Mouse (Mus musculus): Measurements from ENCODE around the gene H2-Oa.

H2-Oa gene

DNA sequence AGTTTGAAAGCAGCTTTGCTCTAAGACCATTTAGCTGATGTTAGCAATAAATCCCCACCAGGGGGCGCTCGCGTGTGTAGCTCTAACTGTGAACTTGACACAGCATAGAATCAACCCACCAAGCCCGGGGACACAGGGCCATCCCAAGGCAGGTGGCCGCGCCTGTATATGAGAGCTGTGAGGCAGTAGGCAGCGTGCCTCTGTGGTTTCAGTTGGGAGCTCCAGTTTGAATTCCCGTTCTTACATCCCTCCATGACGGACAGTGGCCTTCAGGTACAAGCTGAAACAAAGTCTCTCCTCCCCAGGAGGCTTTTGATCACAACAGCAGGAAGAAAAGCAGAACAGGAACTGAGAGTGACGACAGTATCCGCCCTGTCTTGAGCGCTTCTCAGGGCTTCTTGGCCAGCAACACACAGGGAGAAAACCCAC is 9.5 kb downstream of the H2-Oa start:
- peak; percentile 84 for DNase-seq

DNA sequence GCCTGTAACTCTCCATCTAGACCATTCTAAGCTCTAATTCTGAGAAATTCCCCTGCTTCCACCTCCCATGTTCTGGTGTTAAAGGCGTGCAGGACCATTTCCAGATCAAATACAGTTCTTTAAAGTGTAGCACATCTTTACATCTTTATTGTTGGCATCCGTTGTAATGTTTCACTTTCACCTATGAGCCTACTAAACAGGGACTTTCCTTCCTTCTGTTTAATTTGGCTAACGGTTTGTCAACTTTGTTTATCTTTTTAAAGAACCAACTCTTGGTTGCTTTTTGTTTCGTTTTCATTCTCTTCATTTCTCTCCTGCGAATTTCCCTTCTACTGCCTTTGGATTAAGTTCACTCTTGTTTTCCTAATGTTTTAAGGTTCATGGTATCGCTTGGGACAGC is 10.7 kb downstream of the H2-Oa start:
- no peak for DNase-seq

DNA sequence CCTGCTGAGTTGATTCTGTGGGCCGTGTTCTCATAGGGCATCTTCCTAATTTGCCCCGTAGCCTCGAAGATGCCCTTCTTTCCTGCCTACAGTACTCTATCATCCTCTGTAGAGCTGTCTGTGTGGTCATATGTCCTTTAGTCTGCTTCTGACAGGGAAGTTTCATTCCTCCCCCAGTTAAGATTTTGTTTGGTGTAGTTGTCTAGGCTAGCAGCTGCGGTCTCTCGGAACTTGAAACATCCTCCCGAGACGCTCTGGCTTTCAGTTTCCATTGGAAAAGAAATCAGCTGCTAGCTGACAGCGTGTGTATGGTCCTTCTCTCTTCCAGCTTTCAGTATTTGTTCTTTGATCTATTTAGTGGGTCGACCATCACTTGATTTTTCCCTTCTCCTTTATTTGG is 12.7 kb downstream of the H2-Oa start:
- DNase-seq = no peak

DNA sequence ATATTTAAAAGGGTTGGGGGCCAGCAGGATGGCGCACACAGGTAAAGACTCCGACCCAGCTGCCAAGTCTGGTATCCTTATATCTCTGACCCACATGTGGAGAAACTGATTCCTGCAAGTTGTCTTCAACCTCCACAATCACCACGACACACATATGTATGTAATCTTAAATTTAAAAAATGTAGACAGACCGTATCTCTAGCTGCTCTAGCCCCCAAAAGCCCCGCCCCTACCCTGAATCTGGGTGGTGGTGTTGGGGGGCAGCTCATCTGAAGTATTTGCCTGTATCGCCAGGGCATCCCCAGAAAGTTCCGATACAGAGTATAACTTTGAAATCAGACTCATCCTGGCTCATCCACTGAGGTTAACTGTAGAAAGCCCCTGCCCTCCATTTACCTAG is 14.4 kb downstream of the H2-Oa start:
- no peak for DNase-seq

DNA sequence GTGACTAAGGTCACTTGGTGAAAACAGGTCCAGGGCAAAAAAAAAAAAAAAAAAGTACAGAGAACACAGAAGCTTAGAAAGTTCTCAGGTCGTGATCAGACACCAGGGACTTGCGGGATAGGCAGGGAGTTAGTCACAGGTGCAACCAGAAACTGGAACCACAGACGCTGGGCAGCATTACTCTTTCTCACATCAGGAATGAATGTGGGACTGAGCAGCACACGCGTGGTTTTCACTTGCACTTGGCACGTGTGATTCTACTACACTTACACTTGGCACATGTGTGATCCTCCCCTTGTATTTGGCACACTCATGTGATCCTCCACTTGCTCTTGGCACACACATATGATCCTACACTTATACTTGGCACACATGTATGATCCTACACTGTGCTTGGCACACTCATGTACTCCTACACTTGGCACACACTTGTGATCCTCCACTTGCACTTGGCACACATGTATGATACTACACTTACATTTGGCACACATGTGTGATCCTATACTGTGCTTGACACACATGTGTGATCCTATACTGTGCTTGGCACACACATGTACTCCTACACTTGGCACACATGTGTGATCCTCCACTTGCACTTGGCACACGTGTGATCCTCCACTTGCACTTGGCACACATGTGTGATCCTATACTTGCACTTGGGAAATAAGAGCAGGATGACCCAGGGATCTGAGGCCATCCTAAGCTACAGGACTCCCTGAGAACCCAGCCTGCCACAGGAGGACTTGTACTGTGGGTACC is 15.1 kb downstream of the H2-Oa start:
- DNase-seq = no peak

DNA sequence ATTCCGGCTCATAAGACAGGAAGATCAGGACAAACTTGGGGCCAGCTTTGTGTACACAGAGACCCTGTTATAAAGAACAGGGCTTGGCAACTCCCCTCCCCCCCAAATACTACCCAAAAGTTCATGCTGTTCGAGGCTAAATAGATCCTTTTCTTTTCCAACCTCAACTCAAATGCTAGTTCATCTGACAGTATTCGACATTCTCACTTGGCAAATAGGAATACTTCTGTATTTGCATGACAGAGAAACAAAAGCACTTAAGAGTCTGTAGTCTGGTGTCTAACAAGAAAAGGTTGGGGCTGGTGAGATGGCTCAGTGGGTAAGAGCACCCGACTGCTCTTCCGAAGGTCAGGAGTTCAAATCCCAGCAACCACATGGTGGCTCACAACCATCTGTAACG is 16.3 kb downstream of the H2-Oa start:
- no peak for DNase-seq

DNA sequence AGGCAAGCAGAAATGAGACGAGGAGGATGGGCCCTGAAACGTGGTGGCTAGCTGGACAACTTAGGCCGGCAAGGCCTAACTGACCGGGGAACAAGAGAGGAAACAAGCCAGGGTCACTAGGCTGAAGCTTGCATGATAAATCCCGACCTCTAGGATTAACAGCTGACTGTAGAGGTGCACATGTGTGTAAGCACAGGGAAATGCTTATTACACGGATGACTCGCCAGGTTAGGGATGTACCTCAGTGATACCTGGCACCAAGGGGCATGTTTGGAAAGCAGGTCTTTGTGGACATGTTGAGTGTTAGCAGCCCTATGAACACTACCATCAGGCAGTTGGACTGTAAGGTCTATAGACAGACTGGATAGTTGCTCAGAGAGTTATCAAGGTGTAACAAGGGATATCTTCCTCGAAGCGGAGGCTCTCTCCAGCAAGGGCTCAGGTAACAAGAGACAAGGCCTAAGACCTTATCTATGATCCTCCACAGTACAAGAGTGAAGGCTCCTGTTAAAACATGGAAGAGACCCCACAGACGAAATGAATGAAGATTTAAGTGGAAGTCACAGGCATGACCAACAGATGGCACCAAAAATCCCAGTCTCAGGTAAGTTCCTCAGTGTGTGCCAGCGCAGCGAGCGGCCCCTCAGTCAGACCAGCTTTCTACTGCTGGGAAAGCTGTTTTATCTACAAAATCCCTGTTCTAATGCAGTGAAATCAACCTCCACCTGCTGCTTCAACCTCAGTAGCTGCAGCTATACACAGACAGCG is 17.1 kb downstream of the H2-Oa start:
- DNase-seq = peak; percentile 23

DNA sequence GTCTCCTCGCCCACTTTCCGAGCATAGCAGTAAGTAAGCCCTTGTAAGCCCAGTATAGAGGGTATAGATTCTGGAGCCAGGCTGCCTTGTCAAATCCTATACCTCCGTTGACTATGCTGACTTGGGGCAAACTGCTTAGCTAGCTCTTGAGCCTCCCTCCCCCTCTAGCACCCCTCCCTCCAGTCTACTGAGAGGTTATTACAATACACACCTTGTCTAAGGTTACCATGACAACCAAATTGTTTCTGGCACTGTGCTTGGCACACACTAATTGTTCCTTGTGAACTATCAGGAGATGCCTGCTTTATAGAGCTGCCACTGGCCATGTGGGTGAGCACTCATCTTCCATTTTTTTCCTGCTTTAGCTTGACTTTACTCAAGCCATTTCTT is 17.7 kb downstream of the H2-Oa start:
- DNase-seq = no peak

DNA sequence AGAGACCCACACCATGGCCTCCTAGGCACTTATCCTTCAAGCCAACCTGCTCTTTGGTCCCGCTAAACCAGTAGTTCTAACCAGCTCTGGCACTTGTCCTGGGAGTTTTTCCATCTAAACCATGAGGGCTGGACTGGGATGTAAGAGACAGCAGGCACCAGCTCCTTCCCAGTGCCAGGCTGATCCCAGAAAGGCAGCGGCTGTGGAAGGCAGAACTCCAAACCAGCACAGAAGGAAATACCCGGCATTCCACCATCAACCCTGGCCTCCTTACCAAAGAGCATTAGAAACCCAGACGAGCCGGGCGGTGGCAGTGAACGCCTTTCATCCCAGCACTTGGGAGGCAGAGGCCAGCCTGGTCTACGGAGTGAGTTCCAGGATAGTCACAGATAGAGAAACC is 18.2 kb downstream of the H2-Oa start:
- DNase-seq = peak; percentile 23

DNA sequence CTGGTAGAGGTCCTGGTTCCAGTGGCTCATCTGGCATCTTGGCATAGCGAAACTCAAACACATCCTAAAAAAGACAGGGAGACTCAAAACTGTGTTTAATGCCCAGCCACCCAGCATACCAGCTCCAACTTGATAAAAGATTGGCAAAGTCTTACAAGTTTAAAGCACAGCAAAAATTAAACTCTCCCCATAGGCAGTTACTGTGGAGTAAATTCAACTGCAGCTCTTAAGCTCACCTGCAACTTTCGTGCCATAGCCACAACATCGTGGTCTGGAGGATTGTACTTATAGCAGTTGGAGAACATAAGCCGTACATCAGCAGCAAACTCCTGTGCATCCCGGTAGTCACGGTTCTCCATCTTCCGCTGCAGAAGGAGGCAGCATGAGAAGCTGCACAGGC is 22.0 kb downstream of the H2-Oa start:
- no peak for DNase-seq

DNA sequence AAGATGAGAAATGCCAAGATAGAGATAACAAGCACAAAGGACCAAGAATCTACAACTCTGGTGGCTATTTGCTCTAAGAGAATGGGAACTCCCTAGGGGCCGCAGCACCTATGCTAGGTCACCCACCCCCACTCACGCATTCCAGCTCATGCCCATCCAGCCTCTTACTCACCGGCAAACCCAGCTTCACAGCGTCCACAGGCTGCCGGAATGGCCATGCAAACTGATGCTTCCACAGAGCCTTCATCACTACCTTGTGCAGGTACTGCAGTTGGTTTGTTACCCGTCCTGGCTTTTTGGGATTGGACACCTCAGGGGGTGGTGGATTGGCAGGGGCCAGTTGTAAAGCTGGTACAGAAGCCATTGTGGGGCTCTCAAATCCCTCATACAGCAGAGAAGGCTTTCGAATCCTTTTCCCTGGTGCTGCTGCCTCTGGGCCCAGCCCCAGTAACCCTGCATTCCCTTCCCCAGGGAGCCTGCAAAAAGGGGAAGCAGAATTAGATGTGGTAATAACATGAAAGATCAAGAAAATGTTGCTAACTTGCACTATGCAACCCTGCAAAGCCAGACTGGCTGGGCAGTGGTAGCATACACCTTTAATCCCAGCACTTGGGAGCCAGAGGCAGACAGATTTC is 24.7 kb downstream of the H2-Oa start:
- no peak for DNase-seq

DNA sequence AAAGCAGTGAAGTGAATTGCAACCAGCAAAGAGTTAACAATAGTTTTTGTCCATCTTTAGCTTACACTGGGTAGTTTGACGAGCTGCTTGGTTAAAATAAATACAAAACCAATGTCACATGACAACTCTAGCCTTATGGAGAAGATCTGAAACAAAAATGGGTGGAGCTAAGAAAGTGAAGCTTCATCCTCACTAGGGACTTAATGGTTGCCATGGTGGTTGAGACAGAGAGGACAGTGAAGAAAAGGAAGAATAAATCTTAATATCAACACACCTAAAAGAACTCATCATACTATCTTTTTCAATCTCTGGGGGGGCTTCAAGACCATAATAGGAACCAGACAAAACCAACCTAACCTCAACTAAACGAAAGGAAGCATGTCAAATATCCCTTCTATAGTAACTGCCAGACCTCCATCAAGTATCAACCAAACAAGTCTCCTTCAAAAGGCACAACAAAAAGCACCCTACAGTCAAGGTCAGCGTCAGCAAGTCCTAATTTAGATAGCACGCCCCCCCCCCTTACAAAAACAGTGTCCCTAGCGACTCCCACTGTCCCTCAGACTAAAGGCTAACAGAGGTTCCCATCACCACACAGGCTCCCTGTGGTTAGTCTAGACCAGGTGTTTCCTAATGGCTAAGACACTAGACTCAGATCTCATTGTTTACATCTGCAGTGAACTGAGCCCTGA is 25.4 kb downstream of the H2-Oa start:
- DNase-seq = peak; percentile 51

DNA sequence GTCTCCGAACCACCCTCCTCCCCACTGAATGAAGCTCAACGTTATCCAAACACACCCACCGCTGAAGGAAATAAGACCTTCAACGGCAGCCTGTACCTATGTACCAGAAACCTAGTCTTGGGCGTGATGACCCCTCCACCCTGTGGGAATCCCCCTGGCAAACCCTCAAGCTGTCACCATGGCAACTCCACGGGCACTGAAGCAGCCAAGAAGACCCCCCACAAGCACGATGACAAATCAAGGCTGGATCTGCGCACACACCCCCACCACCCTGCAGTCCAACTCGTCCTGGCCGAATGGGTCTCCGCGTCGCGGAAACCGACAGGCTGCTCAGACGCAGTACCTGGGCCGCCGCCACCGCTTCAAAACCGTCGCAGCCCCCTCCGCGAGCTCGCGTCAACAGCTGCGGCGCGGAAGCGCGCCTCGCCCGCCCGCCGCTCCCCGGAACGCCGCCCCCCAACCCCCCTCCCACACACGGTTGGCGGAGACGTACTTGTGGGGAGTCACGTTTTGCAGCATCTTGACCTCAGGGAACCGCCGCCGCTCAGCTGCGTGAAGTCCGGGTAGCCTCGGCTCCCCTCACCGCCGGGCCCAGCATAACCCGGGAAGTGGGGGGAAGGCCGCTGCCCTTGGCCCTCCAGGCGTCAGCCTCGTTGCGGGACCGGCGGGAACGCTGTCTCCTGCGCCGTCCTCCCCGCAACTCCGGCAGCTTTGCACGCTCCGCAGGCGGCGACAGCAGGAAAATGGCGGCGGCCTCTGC is 26.2 kb downstream of the H2-Oa start:
- DNase-seq = peak; percentile 82

DNA sequence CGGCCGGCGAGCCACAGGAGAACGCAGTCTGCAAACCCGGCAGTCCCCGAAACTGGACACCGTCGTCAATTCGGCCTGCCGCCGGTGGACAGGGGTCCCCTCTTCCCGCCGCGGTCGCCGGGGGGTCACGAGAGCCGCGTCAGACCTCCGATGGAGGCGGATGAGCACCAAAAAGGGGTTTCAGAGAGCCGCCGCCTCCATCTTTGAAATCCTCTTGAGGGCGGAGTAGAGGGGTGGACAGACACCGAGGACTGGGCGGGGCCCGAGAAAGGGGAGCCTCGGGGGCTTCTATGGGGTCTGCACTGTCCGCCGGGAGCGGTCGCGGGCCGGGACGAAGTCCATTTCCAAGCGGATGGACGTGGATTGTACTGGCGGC is 26.7 kb downstream of the H2-Oa start:
- no peak for DNase-seq

DNA sequence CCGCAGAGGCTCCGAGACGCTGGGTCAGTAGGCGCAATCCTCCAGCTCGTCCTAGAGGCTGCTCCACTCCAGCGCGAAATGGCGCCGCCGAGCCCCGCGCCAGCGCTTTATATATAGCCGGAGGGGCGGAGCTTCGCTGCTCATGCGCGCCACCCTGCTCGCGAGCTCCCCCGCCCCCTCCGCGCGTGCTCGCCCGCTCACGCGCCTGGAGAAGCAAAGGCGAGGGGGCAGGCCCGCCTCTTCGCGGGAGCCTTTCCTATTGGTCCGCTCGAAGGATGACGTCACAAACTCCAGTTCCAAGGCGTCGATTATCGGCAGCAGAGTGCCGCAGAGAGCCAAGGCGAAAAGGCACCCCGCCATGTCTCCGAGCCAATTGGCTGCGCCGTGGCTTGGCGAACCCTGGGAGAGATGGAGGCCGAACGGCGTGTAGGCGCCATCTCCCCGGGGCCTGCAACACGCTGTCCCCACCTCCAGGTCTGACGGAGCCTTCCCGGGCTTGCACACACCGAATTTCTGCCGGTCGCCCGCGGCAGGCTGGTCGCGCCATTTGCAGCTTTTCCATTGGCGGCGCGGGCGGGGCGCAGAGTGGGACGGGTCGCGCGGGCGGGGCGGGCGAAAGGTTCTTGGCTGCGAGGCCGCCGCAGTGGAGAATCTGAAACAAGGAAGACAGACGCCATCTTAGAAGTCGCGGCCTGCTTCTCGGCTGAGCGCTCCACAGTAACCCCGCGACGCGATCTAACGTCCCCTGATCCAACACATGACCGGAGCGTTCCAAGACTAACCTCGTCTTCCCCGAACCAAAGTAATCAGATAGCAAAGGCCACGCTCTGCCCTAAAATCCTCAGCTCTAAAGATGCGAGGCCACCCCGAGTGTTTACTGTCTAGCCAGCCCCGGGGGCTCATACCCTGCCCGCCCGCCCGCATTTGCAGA is 27.4 kb downstream of the H2-Oa start, which contains the start of gene H2-DMa:
H2-DMa (plus strand) TSS at position 293 of the 931 bp plus-strand sequence.
- peak; percentile 100 for DNase-seq

DNA sequence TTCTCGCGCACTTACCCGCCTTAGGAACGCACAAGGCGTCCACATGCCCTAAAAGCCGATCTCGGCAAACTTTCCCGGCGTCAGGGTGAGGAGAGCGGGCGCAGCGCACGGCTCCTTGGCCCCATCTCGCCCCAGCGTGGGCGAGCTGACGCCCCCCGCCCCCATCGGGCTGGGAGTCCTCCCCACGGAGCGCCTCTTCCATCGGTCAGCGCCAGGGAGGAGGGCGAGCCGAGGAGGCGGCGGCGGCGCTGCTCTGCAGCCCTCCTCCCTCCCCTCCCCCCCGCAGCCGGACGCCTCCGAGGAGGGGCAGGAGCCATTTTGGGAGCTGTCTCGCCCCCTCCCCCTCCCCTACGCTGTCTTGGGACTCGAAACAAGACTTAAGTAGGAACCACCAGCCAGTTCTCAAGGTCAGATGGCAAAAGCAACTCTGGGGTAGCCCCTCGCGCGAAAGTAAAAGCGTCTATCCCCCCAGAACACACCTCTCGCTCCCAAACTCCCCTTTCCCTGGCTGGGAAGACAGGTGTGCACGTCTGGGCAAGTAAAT is 28.1 kb downstream of the H2-Oa start:
- DNase-seq = peak; percentile 93

DNA sequence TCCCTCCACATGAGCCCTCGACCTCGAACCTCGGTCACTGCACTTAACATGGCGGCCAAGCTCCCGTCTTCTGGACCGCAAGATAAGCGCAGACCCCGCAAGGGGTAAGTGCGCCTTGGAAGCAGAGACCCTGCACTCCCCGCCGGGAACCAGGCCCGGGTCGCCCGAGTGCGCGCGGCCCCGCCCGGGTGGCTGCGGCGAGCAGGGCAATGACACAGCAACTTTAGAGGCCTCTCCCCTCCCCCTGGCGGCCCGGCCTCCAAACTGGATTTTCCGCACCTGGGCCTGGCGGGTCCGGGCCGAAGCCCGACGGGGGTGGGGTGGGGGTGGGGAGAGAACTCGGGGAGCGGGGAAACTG is 28.7 kb downstream of the H2-Oa start:
- peak; percentile 90 for DNase-seq

DNA sequence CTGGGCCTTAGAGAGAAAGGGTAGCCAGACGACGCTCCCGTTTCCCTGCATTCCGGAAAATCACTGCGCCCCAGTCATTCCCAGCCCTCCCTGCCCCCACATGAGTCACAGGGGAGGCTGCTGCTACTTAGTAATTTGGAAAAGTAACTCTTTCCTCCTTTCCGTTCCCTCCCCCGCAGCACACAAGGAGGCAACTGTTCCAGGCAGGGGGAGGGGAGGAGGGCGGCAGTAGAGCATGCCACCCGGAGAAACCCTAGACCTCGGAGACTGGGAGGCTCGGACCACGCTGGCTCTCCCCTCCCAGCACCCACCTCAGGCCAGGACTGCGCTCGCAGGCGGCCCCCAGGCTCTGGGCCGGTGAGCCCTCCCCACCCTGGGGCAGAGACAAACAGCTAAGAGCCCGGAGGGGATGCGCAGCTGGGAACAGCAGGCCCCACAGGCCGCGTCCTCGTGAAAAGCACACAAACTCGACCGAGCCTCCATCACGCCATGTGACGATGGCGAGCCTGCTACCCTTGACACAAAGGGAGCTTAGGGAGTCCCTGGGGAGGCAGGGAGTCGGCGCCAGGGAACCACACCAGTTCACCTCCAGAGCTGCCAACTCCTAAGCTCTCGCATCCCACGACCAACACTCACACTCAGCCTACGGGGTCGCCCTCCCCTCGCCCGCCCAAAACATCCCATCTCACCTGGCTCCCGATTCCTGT is 29.2 kb downstream of the H2-Oa start:
- peak; percentile 92 for DNase-seq

DNA sequence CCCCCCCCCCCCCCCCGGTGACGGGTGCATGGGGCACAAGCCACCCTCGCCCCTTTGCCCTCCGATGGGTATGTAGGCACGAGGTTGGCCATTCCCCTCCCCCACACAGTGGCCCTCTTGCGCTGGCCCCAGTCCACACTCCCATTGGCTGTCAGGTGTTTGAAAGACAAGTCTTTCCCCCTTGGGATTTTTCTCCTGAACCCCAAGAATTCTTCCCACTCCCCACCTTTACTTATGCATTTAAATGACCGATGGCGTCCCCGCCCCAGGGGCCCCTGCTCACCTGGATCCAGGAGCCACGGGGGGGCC is 29.7 kb downstream of the H2-Oa start:
- peak; percentile 89 for DNase-seq

DNA sequence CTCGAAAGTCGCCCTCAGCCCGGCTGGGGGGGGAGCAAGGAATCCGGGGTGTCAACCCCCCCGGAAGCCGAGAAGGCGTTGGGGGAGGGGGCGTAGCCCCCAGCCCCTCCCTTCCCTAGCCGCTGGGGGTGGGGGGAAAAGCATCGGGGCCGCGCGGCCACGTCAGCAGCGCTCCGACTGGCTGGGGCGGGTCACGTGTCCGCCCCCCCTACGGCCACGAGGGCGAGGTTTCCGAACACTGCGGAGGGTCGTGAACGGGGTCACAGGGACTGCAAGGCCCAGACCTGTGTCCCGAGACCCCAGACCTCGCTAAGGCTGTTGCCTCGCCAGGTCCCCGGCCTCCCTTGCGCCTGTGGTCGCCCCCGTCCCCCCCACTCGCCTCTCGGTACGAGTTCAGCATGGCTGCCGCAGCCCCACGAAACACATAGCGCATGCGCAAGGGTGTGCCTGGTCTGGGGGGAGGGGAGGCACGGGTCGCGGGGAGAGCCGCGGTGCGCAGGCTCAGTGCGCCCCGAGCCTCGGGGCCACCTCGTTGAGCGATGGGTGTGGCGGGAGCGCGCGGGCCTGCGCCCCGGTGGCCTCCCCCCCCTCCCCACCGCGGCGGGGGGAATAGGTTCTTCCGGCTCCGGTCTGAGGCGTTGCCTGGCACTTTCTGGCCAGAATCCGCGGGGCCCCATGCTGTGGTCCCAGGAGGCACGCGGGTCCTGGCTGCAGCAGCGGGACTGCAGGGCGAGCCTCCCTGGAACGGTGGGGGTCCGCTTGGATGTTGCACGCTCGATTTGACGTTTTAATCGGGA is 30.2 kb downstream of the H2-Oa start, which contains the start of gene Brd2:
Brd2 (minus strand) TSS at position 447 of the 797 bp plus-strand sequence.
- DNase-seq = peak; percentile 98
